Mouse (Mus musculus) MEL (cell line): ENCODE data around the gene Dpm2. TPM values are rescaled to one million over a fixed set of nuclear protein-coding genes. Genes with fewer than 3 reads are reported as not detected.

ENCODE experiments used
- DNase-seq: peaks from one replicate; pipeline ENCODE4 v3.0.0; 2011; ENCODE audit warnings: low read depth, low spot score
- H3K27ac ChIP-seq: 2 replicates; pipeline ENCODE4 v1.5.1; 2012; ENCODE audit warnings: low read depth, mild to moderate bottlenecking, control low read depth, low read length, moderate library complexity; ENCODE audit not compliant: control insufficient read depth
- H3K27me3 ChIP-seq, 2 experiments: fragments of 150-350 bp in 1 of 2; sonication (generic) in 1 of 2; 2 replicates each; pipeline ENCODE4 v1.6.1; 2012; ENCODE audit warnings: low read length in 2 of 2, mild to moderate bottlenecking in 2 of 2, improper control_type of control experiment in 1 of 2, moderate library complexity in 1 of 2; ENCODE audit not compliant: insufficient read depth in 2 of 2, control insufficient read depth in 1 of 2
- H3K36me3 ChIP-seq, 2 experiments: 2 replicates each; pipeline ENCODE4 v1.6.1; 2012 to 2014; ENCODE audit warnings: low read length in 2 of 2, improper control_type of control experiment in 1 of 2, inconsistent platforms in 1 of 2, mild to moderate bottlenecking in 1 of 2; ENCODE audit not compliant: insufficient read depth in 2 of 2, control insufficient read depth in 1 of 2
- H3K4me1 ChIP-seq, 2 experiments: fragments of 150-350 bp in 1 of 2; sonication (generic) in 1 of 2; 2 replicates each; pipeline ENCODE4 v1.6.1; 2012; ENCODE audit warnings: low read length in 2 of 2, improper control_type of control experiment in 1 of 2, mild to moderate bottlenecking in 1 of 2; ENCODE audit not compliant: insufficient read depth in 2 of 2, control insufficient read depth in 1 of 2
- H3K4me3 ChIP-seq, 2 experiments: fragments of 150-350 bp in 1 of 2; sonication (generic) in 1 of 2; 2 replicates each; pipeline ENCODE4 v1.5.1; 2012; ENCODE audit warnings: low read depth in 2 of 2, low read length in 2 of 2, mild to moderate bottlenecking in 2 of 2, moderate library complexity in 2 of 2, control low read depth in 1 of 2, improper control_type of control experiment in 1 of 2; ENCODE audit not compliant: control insufficient read depth in 1 of 2, insufficient read depth in 1 of 2
- H3K79me2 ChIP-seq: 2 replicates; pipeline ENCODE4 v1.6.1; 2012; ENCODE audit warnings: mild to moderate bottlenecking, low read length, moderate library complexity; ENCODE audit not compliant: control insufficient read depth, poor library complexity, insufficient read depth
- H3K9ac ChIP-seq: 2 replicates; pipeline ENCODE4 v1.6.1; 2012; ENCODE audit warnings: low read depth, mild to moderate bottlenecking, control low read depth, low read length, moderate library complexity; ENCODE audit not compliant: control insufficient read depth, poor library complexity, severe bottlenecking
- H3K9me3 ChIP-seq: fragments of 150-350 bp; sonication (generic); replicated peaks from 2 replicates; pipeline ENCODE4 v1.6.1; 2012; ENCODE audit warnings: mild to moderate bottlenecking, low read length, improper control_type of control experiment, moderate library complexity; ENCODE audit not compliant: insufficient read depth
- CHD1 ChIP-seq: IDR thresholded peaks from 2 replicates; pipeline ENCODE4 v1.6.1; 2012; ENCODE audit warnings: low read depth, mild to moderate bottlenecking, inconsistent platforms, low read length, improper control_type of control experiment
- CHD2 ChIP-seq: IDR thresholded peaks from 2 replicates; pipeline ENCODE4 v1.6.1; 2011; ENCODE audit warnings: low read length, improper control_type of control experiment
- ETS1 ChIP-seq: IDR thresholded peaks from 2 replicates; pipeline ENCODE4 v1.6.1; 2012; ENCODE audit warnings: low read depth, mild to moderate bottlenecking, inconsistent platforms, low read length, improper control_type of control experiment, moderate library complexity
- GATA1 ChIP-seq: IDR thresholded peaks from 2 replicates; pipeline ENCODE4 v1.6.1; 2011; ENCODE audit warnings: low read depth, low read length, improper control_type of control experiment
- JUND ChIP-seq: IDR thresholded peaks from 2 replicates; pipeline ENCODE4 v1.6.1; 2011; ENCODE audit warnings: low read depth, mild to moderate bottlenecking, improper control_type of control experiment, low read length
- KAT2A ChIP-seq: conservative IDR thresholded peaks from 2 replicates; pipeline ENCODE4 v1.6.1; 2012; ENCODE audit warnings: low read depth, low read length, improper control_type of control experiment, inconsistent platforms
- MAFK ChIP-seq: IDR thresholded peaks from 2 replicates; pipeline ENCODE4 v1.6.1; 2011; ENCODE audit warnings: low read depth, mild to moderate bottlenecking, low read length, improper control_type of control experiment, borderline replicate concordance
- MAZ ChIP-seq: IDR thresholded peaks from 2 replicates; pipeline ENCODE4 v1.6.1; 2012; ENCODE audit warnings: low read depth, mild to moderate bottlenecking, inconsistent platforms, low read length, improper control_type of control experiment
- MYB ChIP-seq: IDR thresholded peaks from 2 replicates; pipeline ENCODE4 v1.6.1; 2011; ENCODE audit warnings: mild to moderate bottlenecking, low read depth, low read length, improper control_type of control experiment
- MYC ChIP-seq: IDR thresholded peaks from 2 replicates; pipeline ENCODE4 v1.6.1; 2011; ENCODE audit warnings: low read depth, mild to moderate bottlenecking, low read length, improper control_type of control experiment, moderate library complexity
- NELFE ChIP-seq: IDR thresholded peaks from 2 replicates; pipeline ENCODE4 v1.6.1; 2011; ENCODE audit warnings: low read depth, low read length, improper control_type of control experiment
- NRF1 ChIP-seq: IDR thresholded peaks from 2 replicates; pipeline ENCODE4 v1.6.1; 2014; ENCODE audit warnings: low read depth, mild to moderate bottlenecking, inconsistent platforms, low read length, improper control_type of control experiment, moderate library complexity; ENCODE audit not compliant: poor library complexity, insufficient read depth, severe bottlenecking
- POLR2AphosphoS5 ChIP-seq: IDR thresholded peaks from 2 replicates; pipeline ENCODE4 v1.6.1; 2012; ENCODE audit warnings: low read depth, borderline replicate concordance, mild to moderate bottlenecking, inconsistent platforms, low read length, moderate library complexity, mixed read lengths
- RAD21 ChIP-seq: IDR thresholded peaks from 2 replicates; pipeline ENCODE4 v1.6.1; 2011; ENCODE audit warnings: mild to moderate bottlenecking, low read depth, low read length, improper control_type of control experiment
- SIN3A ChIP-seq: IDR thresholded peaks from 2 replicates; pipeline ENCODE4 v1.6.1; 2012; ENCODE audit warnings: low read length, improper control_type of control experiment, inconsistent platforms
- TBP ChIP-seq: IDR thresholded peaks from 2 replicates; pipeline ENCODE4 v1.8.0; 2011; ENCODE audit warnings: low read depth, low read length, improper control_type of control experiment
- TCF12 ChIP-seq: IDR thresholded peaks from 2 replicates; pipeline ENCODE4 v1.6.1; 2014; ENCODE audit warnings: low read depth, mild to moderate bottlenecking, inconsistent platforms, low read length, improper control_type of control experiment, moderate library complexity
- USF1 ChIP-seq: IDR thresholded peaks from 2 replicates; pipeline ENCODE4 v1.6.1; 2014; ENCODE audit warnings: low read depth, mild to moderate bottlenecking, inconsistent platforms, low read length, improper control_type of control experiment, moderate library complexity
- ZKSCAN1 ChIP-seq: IDR thresholded peaks from 2 replicates; pipeline ENCODE4 v1.6.1; 2012; ENCODE audit warnings: low read depth, mild to moderate bottlenecking, inconsistent platforms, low read length, improper control_type of control experiment, moderate library complexity
- ZMIZ1 ChIP-seq: IDR thresholded peaks from 2 replicates; pipeline ENCODE4 v1.6.1; 2012; ENCODE audit warnings: low read depth, mild to moderate bottlenecking, inconsistent platforms, low read length, improper control_type of control experiment, moderate library complexity
- ZNF384 ChIP-seq: IDR thresholded peaks from 2 replicates; pipeline ENCODE4 v1.6.1; 2012; ENCODE audit warnings: low read depth, mild to moderate bottlenecking, inconsistent platforms, low read length, improper control_type of control experiment
- polyA plus RNA-seq, 2 experiments: library from polyadenylated mRNA; stranded (reverse) in 1 of 2; unstranded in 1 of 2; fragments of >175 nt in 1 of 2; fragments of >200 nt in 1 of 2; gene quantifications; 2 replicates each; pipeline versions ENCODE4 v1.2.1 to v1.2.4; 2012; ENCODE audit warnings: low replicate concordance in 2 of 2, low read depth in 1 of 2; ENCODE audit not compliant: insufficient read length in 2 of 2, insufficient read depth in 1 of 2, missing spikeins in 1 of 2
- total RNA-seq: library from RNA; depleted of rRNA; stranded (reverse); fragments of 300-350 nt; gene quantifications from 2 replicates; pipeline ENCODE4 v1.2.3, GENCODE M21; 2012

Gene Dpm2
- total and polyA plus RNA-seq, 3 experiments = 45.8 to 109 TPM; not detected in 1

DNA sequence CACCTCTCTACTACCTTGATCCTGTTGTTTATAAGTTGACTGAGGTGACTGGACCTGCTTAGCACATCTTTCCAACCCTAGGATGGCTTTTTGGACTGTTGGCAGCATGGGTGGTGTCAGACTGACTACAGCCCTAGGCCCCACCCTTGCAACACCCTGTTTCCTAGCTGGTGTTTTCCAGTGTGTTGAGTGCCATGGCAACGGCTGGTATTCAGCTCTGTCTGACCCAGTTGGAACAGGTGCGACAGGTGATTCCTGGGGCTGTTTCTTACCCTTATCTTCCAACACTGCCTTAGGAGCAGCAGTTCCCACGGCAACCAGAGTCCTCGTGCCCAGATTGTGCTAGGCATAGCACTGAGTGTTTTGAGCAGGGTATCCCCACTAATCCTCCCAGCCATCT is 32.2 kb upstream of the Dpm2 start:
- TF ChIP-seq MYB = no peak
- Histone ChIP-seq H3K27ac (no peak overlapping the region), H3K79me2 (no peaks in the 10 kb centered on the region; the same call in 1 of the 2 replicates), H3K4me1 (peaks cover 10 to 25% of the 10 kb centered on the region in 2 experiments), H3K27me3 (no peaks in the 10 kb centered on the region), H3K9me3 (no peaks in the 10 kb centered on the region), H3K36me3 (peaks cover 0 to 15% of the 10 kb centered on the region in 2 experiments; a peak in 2 of 4 replicates), H3K9ac (no peak overlapping the region), H3K4me3 (no peak overlapping the region)
- no peak for DNase-seq

DNA sequence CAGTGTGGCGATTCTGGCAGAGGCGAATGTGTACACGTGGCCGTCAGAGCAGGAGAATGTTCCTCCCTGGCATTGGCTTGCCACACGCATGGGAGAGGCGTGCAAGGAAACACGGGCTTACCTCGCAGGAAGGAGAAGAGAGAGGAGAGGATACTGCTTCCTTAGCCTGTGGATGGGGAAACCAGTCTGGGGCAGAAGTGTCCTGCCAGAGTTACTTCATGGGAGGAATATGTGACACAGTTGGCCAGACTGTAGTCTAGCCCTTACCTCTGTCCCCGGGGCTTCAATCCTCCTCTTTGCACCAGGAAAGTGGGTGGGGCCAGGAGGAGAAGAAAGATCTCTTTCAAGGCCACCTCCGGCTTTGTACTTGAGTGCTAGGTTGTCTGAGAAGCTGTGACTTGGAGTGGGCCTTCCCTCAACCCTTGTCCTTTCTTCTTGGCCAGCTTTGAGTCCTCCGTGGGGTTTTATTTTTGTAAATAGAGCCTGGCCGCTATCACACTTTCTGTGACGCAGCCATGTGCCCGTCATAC is 31.1 kb upstream of the Dpm2 start:
- peaks cover 0 to 15% of the 10 kb centered on the region in 2 experiments; a peak in 2 of 4 replicates for H3K36me3 ChIP-seq
- H3K9me3 ChIP-seq = no peaks in the 10 kb centered on the region
- H3K27me3 ChIP-seq = no peaks in the 10 kb centered on the region
- H3K4me3 ChIP-seq = no peak overlapping the region
- H3K79me2 ChIP-seq = no peaks in the 10 kb centered on the region; the same call in 1 of the 2 replicates
- no peak for DNase-seq
- H3K9ac ChIP-seq = no peak overlapping the region
- H3K4me1 ChIP-seq = peaks cover 5 to 21% of the 10 kb centered on the region in 2 experiments; a peak in 3 of 4 replicates
- TF ChIP-seq MAFK (no peak), NRF1 (no peak), MYB (no peak), POLR2AphosphoS5 (no peak), KAT2A (no peak), NELFE (no peak), GATA1 (no peak)
- TF ChIP-seq, all 39 proteins: peak for 0
- no peak overlapping the region for H3K27ac ChIP-seq

DNA sequence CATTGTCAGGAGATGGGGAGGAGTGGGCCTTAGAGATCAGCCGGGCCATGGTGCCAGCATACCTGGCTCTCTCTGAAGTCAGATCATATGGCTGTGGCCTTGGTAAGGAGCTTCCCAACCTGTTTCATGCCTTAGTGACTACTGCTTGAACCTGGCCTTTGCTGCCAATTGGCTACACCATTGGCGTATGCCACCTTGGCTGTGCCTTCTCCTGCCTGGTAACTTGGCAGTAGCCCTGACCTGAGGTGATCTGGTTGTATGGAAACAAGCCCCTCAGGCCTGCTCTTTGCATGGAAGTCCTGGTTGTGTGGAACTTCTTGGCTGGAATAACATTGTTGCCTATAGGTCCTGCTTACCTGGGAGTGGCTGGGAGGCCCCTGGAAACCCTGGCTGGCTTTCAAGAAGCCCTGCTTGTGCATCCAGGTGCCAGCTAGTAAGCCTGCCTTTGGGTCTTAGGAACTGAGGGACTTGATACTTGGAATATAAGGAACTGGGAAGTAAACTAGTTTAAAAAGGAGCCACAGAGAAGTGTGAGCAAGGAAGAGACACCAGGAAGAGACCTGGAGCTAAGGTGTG is 29.2 kb upstream of the Dpm2 start:
- Histone ChIP-seq H3K4me3 (no peak overlapping the region), H3K27me3 (no peaks in the 10 kb centered on the region)
- TF ChIP-seq NELFE (no peak), RAD21 (no peak), JUND (no peak), ZNF384 (no peak), ZMIZ1 (no peak), TBP (no peak), USF1 (no peak), MAFK (no peak), CHD1 (no peak), MYB (no peak), ETS1 (no peak), ZKSCAN1 (no peak), TCF12 (no peak), MAZ (no peak), CHD2 (no peak), MYC (no peak), POLR2AphosphoS5 (no peak), SIN3A (no peak)
- TF ChIP-seq, all 39 proteins: peak for 0
- Histone ChIP-seq H3K36me3 (peaks cover 0 to 13% of the 10 kb centered on the region in 2 experiments; a peak in 2 of 4 replicates), H3K9me3 (no peaks in the 10 kb centered on the region), H3K27ac (no peak overlapping the region), H3K4me1 (peaks cover 2 to 15% of the 10 kb centered on the region in 2 experiments; a peak in 3 of 4 replicates), H3K79me2 (no peaks in the 10 kb centered on the region), H3K9ac (no peak overlapping the region)
- DNase-seq = no peak
